ENCODE assay signal across 7 mouse cellular contexts in genomic region chr19:10881426-10882154, GRCm38 (mm10). TPM values are rescaled to one million over a fixed set of nuclear protein-coding genes. Genes with fewer than 3 reads are reported as not detected.
DNase-seq lines count a peak whose midpoint lies in the region; ATAC-seq lines count a peak whose summit lies in the region.

Gene Tmem109, minus strand, starts transcription at chr19:10882001.

- H3K4me2 ChIP-seq in midbrain, embryonic 13.5 days (replicated peaks) = peak within 1 kb of the TSS; percentile 80

- H3K27ac ChIP-seq in embryonic facial prominence, embryonic 10.5 days (replicated peaks) = peak within 1 kb of the TSS; percentile 93
- H3K27ac ChIP-seq in limb, embryonic 10.5 days = peak within 1 kb of the TSS; percentile 96
- peak within 1 kb of the TSS; percentile 98 for H3K27ac ChIP-seq in midbrain, embryonic 13.5 days

- WGBS in embryonic facial prominence, embryonic 10.5 days = under 1% methylated on average over 49 of the region's 49 CpGs
- under 1% methylated on average over 49 of the region's 49 CpGs for WGBS in limb, embryonic 10.5 days
- under 1% methylated on average over 49 of the region's 49 CpGs for WGBS in midbrain, embryonic 13.5 days

- H3K9me3 ChIP-seq in embryonic facial prominence, embryonic 10.5 days = no peaks in the 10 kb centered on the region
- no peaks in the 10 kb centered on the region for H3K9me3 ChIP-seq in limb, embryonic 10.5 days (replicated peaks)
- H3K9me3 ChIP-seq in midbrain, embryonic 13.5 days = peaks cover 4% of the 10 kb centered on the region; the same call in 1 of the 2 replicates

- ATAC-seq in granulocyte monocyte progenitor cell, adult 5-6 weeks (replicated peaks; ENCODE audit: poor library complexity, severe bottlenecking) = peak; percentile 68
- ATAC-seq in midbrain, embryonic 13.5 days = peak; percentile 95

- H3K4me1 ChIP-seq in embryonic facial prominence, embryonic 10.5 days = peaks cover 24% of the 10 kb centered on the region
- H3K4me1 ChIP-seq in limb, embryonic 10.5 days = peaks cover 24% of the 10 kb centered on the region
- H3K4me1 ChIP-seq in midbrain, embryonic 13.5 days (replicated peaks) = peaks cover 30% of the 10 kb centered on the region

- H3K27me3 ChIP-seq in embryonic facial prominence, embryonic 10.5 days (replicated peaks; ENCODE audit: low read depth, poor library complexity, severe bottlenecking) = no peaks in the 10 kb centered on the region
- H3K27me3 ChIP-seq in limb, embryonic 10.5 days (ENCODE audit: low read depth, poor library complexity, severe bottlenecking) = no peaks in the 10 kb centered on the region
- H3K27me3 ChIP-seq in midbrain, embryonic 13.5 days = no peaks in the 10 kb centered on the region

- H3K4me3 ChIP-seq in embryonic facial prominence, embryonic 10.5 days = peak within 1 kb of the TSS; percentile 70
- H3K4me3 ChIP-seq in limb, embryonic 10.5 days = peak within 1 kb of the TSS; percentile 74
- H3K4me3 ChIP-seq in midbrain, embryonic 13.5 days (replicated peaks) = peak within 1 kb of the TSS; percentile 56

- peaks cover 27% of the 10 kb centered on the region for H3K36me3 ChIP-seq in embryonic facial prominence, embryonic 10.5 days (replicated peaks)
- peaks cover 20% of the 10 kb centered on the region for H3K36me3 ChIP-seq in limb, embryonic 10.5 days
- peaks cover 8% of the 10 kb centered on the region for H3K36me3 ChIP-seq in midbrain, embryonic 13.5 days

- H3K9ac ChIP-seq in midbrain, embryonic 13.5 days (replicated peaks) = peak within 1 kb of the TSS; percentile 74

- peak; percentile 93 for DNase-seq in adrenal gland, postnatal 10 days
- DNase-seq in embryonic facial prominence, embryonic 10.5 days (ENCODE audit: low spot score) = peak; percentile 96
- DNase-seq in kidney, adult 11 months = peak; percentile 93
- DNase-seq in limb, embryonic 10.5 days (ENCODE audit: low spot score) = peak; percentile 96
- DNase-seq in spleen, adult 12 weeks (ENCODE audit: low spot score) = peak; percentile 82

RNA-seq across cellular contexts. Expression of gene Tmem109, which starts in this region (rescaled TPM):
- 10 to 100 TPM; 84.0 to 93.2 TPM for total RNA-seq in adrenal gland, postnatal 10 days (2021)
- polyA plus RNA-seq in embryonic facial prominence, embryonic 10.5 days (2016; fragmentation: Nextera tagmentation; extraction: Ambion mirVana) = 60.8 and 63.7 TPM in 2 replicates
- total RNA-seq in granulocyte monocyte progenitor cell, adult 5-6 weeks (2014; fragmentation: Nextera tagmentation) = 25.2 and 25.3 TPM in 2 replicates
- 7.8 and 11.6 TPM in 2 replicates for total RNA-seq in granulocyte monocyte progenitor cell, adult 5-6 weeks (2017)
- 71.7 and 72.3 TPM in 2 replicates for polyA plus RNA-seq in limb, embryonic 10.5 days (2016; fragmentation: Nextera tagmentation; extraction: Ambion mirVana)
- polyA plus RNA-seq in midbrain, embryonic 13.5 days (2015; fragmentation: Nextera tagmentation; extraction: Ambion mirVana) = 34.4 and 35.0 TPM in 2 replicates

Comparison
In these comparisons a context has a peak if more than half of its experiments do, and no peak if none do; other contexts are left out.
1. Peak in every context shown above with its lines: DNase-seq, ATAC-seq, H3K4me3 ChIP-seq and H3K27ac ChIP-seq.